Mouse (Mus musculus) MEL (cell line): ENCODE results near the gene Nr4a1. TPM values are rescaled to one million over a fixed set of nuclear protein-coding genes. Genes with fewer than 3 reads are reported as not detected.

ENCODE experiments used
- DNase-seq: peaks from one replicate; pipeline ENCODE4 v3.0.0; 2011; ENCODE audit warnings: low read depth, low spot score
- H3K27ac ChIP-seq: 2 replicates; pipeline ENCODE4 v1.5.1; 2012; ENCODE audit warnings: low read depth, mild to moderate bottlenecking, control low read depth, low read length, moderate library complexity; ENCODE audit not compliant: control insufficient read depth
- H3K27me3 ChIP-seq, 2 experiments: fragments of 150-350 bp in 1 of 2; sonication (generic) in 1 of 2; 2 replicates each; pipeline ENCODE4 v1.6.1; 2012; ENCODE audit warnings: low read length in 2 of 2, mild to moderate bottlenecking in 2 of 2, improper control_type of control experiment in 1 of 2, moderate library complexity in 1 of 2; ENCODE audit not compliant: insufficient read depth in 2 of 2, control insufficient read depth in 1 of 2
- H3K36me3 ChIP-seq, 2 experiments: 2 replicates each; pipeline ENCODE4 v1.6.1; 2012 to 2014; ENCODE audit warnings: low read length in 2 of 2, improper control_type of control experiment in 1 of 2, inconsistent platforms in 1 of 2, mild to moderate bottlenecking in 1 of 2; ENCODE audit not compliant: insufficient read depth in 2 of 2, control insufficient read depth in 1 of 2
- H3K4me1 ChIP-seq, 2 experiments: fragments of 150-350 bp in 1 of 2; sonication (generic) in 1 of 2; 2 replicates each; pipeline ENCODE4 v1.6.1; 2012; ENCODE audit warnings: low read length in 2 of 2, improper control_type of control experiment in 1 of 2, mild to moderate bottlenecking in 1 of 2; ENCODE audit not compliant: insufficient read depth in 2 of 2, control insufficient read depth in 1 of 2
- H3K4me3 ChIP-seq, 2 experiments: fragments of 150-350 bp in 1 of 2; sonication (generic) in 1 of 2; 2 replicates each; pipeline ENCODE4 v1.5.1; 2012; ENCODE audit warnings: low read depth in 2 of 2, low read length in 2 of 2, mild to moderate bottlenecking in 2 of 2, moderate library complexity in 2 of 2, control low read depth in 1 of 2, improper control_type of control experiment in 1 of 2; ENCODE audit not compliant: control insufficient read depth in 1 of 2, insufficient read depth in 1 of 2
- H3K79me2 ChIP-seq: 2 replicates; pipeline ENCODE4 v1.6.1; 2012; ENCODE audit warnings: mild to moderate bottlenecking, low read length, moderate library complexity; ENCODE audit not compliant: control insufficient read depth, poor library complexity, insufficient read depth
- H3K9ac ChIP-seq: 2 replicates; pipeline ENCODE4 v1.6.1; 2012; ENCODE audit warnings: low read depth, mild to moderate bottlenecking, control low read depth, low read length, moderate library complexity; ENCODE audit not compliant: control insufficient read depth, poor library complexity, severe bottlenecking
- H3K9me3 ChIP-seq: fragments of 150-350 bp; sonication (generic); replicated peaks from 2 replicates; pipeline ENCODE4 v1.6.1; 2012; ENCODE audit warnings: mild to moderate bottlenecking, low read length, improper control_type of control experiment, moderate library complexity; ENCODE audit not compliant: insufficient read depth
- CTCF ChIP-seq, 3 experiments: IDR thresholded peaks in 2 of 3; conservative IDR thresholded peaks in 1 of 3; 2 replicates each; pipeline ENCODE4 v1.5.1; 2011 to 2012; ENCODE audit warnings: low read length in 3 of 3, low read depth in 2 of 3, mild to moderate bottlenecking in 2 of 3, improper control_type of control experiment in 1 of 3, inconsistent platforms in 1 of 3, mixed read lengths in 1 of 3, moderate library complexity in 1 of 3; ENCODE audit not compliant: control insufficient read depth in 1 of 3, insufficient read depth in 1 of 3, poor library complexity in 1 of 3, severe bottlenecking in 1 of 3
- GATA1 ChIP-seq: IDR thresholded peaks from 2 replicates; pipeline ENCODE4 v1.6.1; 2011; ENCODE audit warnings: low read depth, low read length, improper control_type of control experiment
- HCFC1 ChIP-seq: IDR thresholded peaks from 2 replicates; pipeline ENCODE4 v1.6.1; 2012; ENCODE audit warnings: low read depth, mild to moderate bottlenecking, inconsistent platforms, low read length, improper control_type of control experiment, moderate library complexity
- MAZ ChIP-seq: IDR thresholded peaks from 2 replicates; pipeline ENCODE4 v1.6.1; 2012; ENCODE audit warnings: low read depth, mild to moderate bottlenecking, inconsistent platforms, low read length, improper control_type of control experiment
- MXI1 ChIP-seq: IDR thresholded peaks from 2 replicates; pipeline ENCODE4 v1.6.1; 2011; ENCODE audit warnings: mild to moderate bottlenecking, low read depth, low read length, improper control_type of control experiment
- NELFE ChIP-seq: IDR thresholded peaks from 2 replicates; pipeline ENCODE4 v1.6.1; 2011; ENCODE audit warnings: low read depth, low read length, improper control_type of control experiment
- NRF1 ChIP-seq: IDR thresholded peaks from 2 replicates; pipeline ENCODE4 v1.6.1; 2014; ENCODE audit warnings: low read depth, mild to moderate bottlenecking, inconsistent platforms, low read length, improper control_type of control experiment, moderate library complexity; ENCODE audit not compliant: poor library complexity, insufficient read depth, severe bottlenecking
- POLR2AphosphoS5 ChIP-seq: IDR thresholded peaks from 2 replicates; pipeline ENCODE4 v1.6.1; 2012; ENCODE audit warnings: low read depth, borderline replicate concordance, mild to moderate bottlenecking, inconsistent platforms, low read length, moderate library complexity, mixed read lengths
- RCOR1 ChIP-seq: IDR thresholded peaks from 2 replicates; pipeline ENCODE4 v1.6.1; 2012; ENCODE audit warnings: low read depth, mild to moderate bottlenecking, inconsistent platforms, low read length, improper control_type of control experiment
- TBP ChIP-seq: IDR thresholded peaks from 2 replicates; pipeline ENCODE4 v1.8.0; 2011; ENCODE audit warnings: low read depth, low read length, improper control_type of control experiment
- TCF12 ChIP-seq: IDR thresholded peaks from 2 replicates; pipeline ENCODE4 v1.6.1; 2014; ENCODE audit warnings: low read depth, mild to moderate bottlenecking, inconsistent platforms, low read length, improper control_type of control experiment, moderate library complexity
- USF2 ChIP-seq, 2 experiments: IDR thresholded peaks; 2 replicates each; pipeline ENCODE4 v1.6.1; 2011 to 2012; ENCODE audit warnings: improper control_type of control experiment in 2 of 2, low read length in 2 of 2, borderline replicate concordance in 1 of 2, inconsistent platforms in 1 of 2, low read depth in 1 of 2, mild to moderate bottlenecking in 1 of 2; ENCODE audit not compliant: insufficient read depth in 1 of 2
- ZMIZ1 ChIP-seq: IDR thresholded peaks from 2 replicates; pipeline ENCODE4 v1.6.1; 2012; ENCODE audit warnings: low read depth, mild to moderate bottlenecking, inconsistent platforms, low read length, improper control_type of control experiment, moderate library complexity
- ZNF384 ChIP-seq: IDR thresholded peaks from 2 replicates; pipeline ENCODE4 v1.6.1; 2012; ENCODE audit warnings: low read depth, mild to moderate bottlenecking, inconsistent platforms, low read length, improper control_type of control experiment
- polyA plus RNA-seq, 2 experiments: library from polyadenylated mRNA; stranded (reverse) in 1 of 2; unstranded in 1 of 2; fragments of >175 nt in 1 of 2; fragments of >200 nt in 1 of 2; gene quantifications; 2 replicates each; pipeline versions ENCODE4 v1.2.1 to v1.2.4; 2012; ENCODE audit warnings: low replicate concordance in 2 of 2, low read depth in 1 of 2; ENCODE audit not compliant: insufficient read length in 2 of 2, insufficient read depth in 1 of 2, missing spikeins in 1 of 2
- total RNA-seq: library from RNA; depleted of rRNA; stranded (reverse); fragments of 300-350 nt; gene quantifications from 2 replicates; pipeline ENCODE4 v1.2.3, GENCODE M21; 2012

Nr4a1 gene
- total and polyA plus RNA-seq, 3 experiments, result 2.0 to 12.8 TPM; not detected in 1

DNA sequence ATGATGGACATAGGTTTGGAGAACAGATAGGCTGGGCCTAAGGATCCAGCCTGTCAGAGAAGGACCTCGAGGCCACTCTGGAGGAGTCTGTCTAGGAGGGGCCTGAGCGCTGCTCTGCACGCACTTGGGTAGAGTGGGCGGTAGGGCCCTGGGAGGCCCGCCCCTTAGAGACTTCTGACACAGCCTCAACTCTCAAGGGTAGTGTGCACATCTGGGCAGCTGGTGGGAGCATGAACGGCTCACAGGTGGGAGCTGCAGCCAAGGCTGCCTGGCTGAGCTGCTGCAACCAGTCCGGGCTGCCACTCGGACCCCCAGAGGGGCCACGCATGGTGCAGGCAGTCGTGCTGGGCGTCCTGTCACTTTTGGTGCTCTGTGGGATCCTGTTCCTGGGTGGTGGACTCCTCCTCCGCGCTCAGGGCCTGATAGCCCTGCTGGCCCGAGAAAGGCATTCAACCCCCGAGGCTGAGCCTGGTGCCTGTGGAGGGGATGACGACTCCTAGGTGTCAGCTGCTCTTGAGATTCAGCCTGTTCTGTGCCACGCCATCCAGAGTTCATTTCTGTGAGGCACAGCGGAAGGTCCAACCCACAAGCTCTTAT, 39.1 kb downstream of the Nr4a1 start, which contains the start of gene 6030408B16Rik:
TSS of gene 6030408B16Rik (plus strand) at position 188 of the 597 bp plus-strand sequence.
- no peak within 1 kb of the TSS for H3K4me3 ChIP-seq
- H3K36me3 ChIP-seq, result no peaks in the 10 kb centered on the region; a peak in 2 of 4 replicates
- H3K79me2 ChIP-seq, result no peaks in the 10 kb centered on the region
- TF ChIP-seq GATA1, result no peak
- TF ChIP-seq USF2 (IDR thresholded peaks at IDR 0.05; ENCODE audit: borderline replicate concordance in 1 of 2, insufficient read depth in 1 of 2, low read depth in 1 of 2, low read length in 2 of 2), result no peak
- no peak for TF ChIP-seq MXI1
- TF ChIP-seq TBP, result no peak
- TF ChIP-seq NRF1, result no peak
- TF ChIP-seq CTCF (IDR thresholded peaks at IDR 0.05 in 2 of 3, conservative IDR thresholded peaks at IDR 0.05 in 1 of 3; ENCODE audit: control insufficient read depth in 1 of 3, insufficient read depth in 1 of 3, low read depth in 2 of 3, low read length in 3 of 3, poor library complexity in 1 of 3, severe bottlenecking in 1 of 3), result no peak
- no peak for TF ChIP-seq NELFE
- TF ChIP-seq HCFC1, result no peak
- no peak for TF ChIP-seq TCF12
- no peak for TF ChIP-seq MAZ
- no peak for TF ChIP-seq ZMIZ1
- no peak for TF ChIP-seq ZNF384
- no peak for DNase-seq
- no peak within 1 kb of the TSS for H3K27ac ChIP-seq
- no peaks in the 10 kb centered on the region for H3K9me3 ChIP-seq
- no peak within 1 kb of the TSS for H3K9ac ChIP-seq
- 0 out of 4 replicates have a peak, but pooled peaks cover 0 to 3% of the 10 kb centered on the region in 2 experiments for H3K4me1 ChIP-seq
- H3K27me3 ChIP-seq, result no peaks in the 10 kb centered on the region

DNA sequence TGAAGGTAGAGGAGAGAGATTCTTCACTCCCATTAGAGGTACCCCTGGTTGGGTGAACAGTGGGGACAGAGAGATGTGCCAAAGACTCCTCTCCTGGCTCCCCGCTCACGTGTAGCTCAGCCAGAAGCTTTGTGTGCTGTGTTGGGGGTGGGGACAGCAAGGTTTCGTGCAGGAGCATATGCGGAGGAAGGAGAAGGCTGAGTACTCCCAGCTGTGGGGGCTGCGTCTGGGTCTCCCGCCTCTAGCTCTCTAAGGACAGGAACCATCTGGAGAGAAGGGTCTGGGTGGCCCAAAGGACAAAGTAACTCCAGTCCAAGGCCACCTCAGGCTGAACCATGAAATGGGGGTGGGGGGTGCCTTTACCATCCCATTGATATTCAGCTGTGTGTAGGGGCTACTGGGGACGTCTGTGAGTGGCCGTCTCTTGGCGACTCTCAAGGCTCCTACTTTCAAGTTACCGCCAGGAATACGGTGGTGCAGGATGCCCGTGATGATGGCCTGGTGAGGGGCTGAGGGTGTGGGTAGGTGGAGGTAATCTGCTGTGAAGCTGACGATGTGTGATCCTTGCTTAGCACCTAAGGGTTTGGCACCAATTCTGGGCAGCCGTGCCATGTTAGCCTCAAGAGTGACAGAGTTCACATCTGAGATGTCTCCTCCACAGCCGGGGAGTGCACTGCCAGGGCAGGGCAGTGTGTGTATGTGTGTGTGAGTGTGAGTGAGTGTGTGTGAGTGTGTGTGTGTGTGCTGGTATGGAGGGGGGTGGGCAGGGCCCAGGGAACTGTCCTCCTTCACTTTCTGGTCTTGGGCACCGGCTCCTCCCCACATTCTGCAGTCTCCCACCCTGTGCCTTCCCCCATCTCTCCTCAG, 40.2 kb downstream of the Nr4a1 start:
- Histone ChIP-seq H3K9ac (no peak overlapping the region), H3K27ac (no peak overlapping the region), H3K79me2 (no peaks in the 10 kb centered on the region), H3K9me3 (no peaks in the 10 kb centered on the region), H3K27me3 (no peaks in the 10 kb centered on the region), H3K4me3 (no peak overlapping the region), H3K4me1 (peaks cover 0 to 8% of the 10 kb centered on the region in 2 experiments; a peak in 3 of 4 replicates), H3K36me3 (peaks cover 0 to 2% of the 10 kb centered on the region in 2 experiments; a peak in 2 of 4 replicates)
- no peak for TF ChIP-seq RCOR1
- peak; percentile 38; the same call in 1 of the 2 replicates for TF ChIP-seq POLR2AphosphoS5
- DNase-seq, result no peak
